Mouse (Mus musculus) kidney, adult 18-20 months (tissue): ENCODE data around the gene Lrrc19.
"Not testable (repeated sequence)": the region's sequence is repeated elsewhere in the genome, so short reads cannot be mapped to it uniquely, and the experiment has no call there.

Source experiments
- DNase-seq: peaks from one replicate; pipeline ENCODE4 v3.0.0; 2021

Gene Lrrc19

GRCm38 (mm10) chr4:94649920-94650319 is at the start of gene Lrrc19:
TSS of gene Lrrc19 (minus strand) at chr4:94650144.
- no peak for DNase-seq

GRCm38 (mm10) chr4:94696368-94696767 is 46.4 kb upstream of the Lrrc19 start:
- no peak for DNase-seq

GRCm38 (mm10) chr4:94692175-94692574 is 42.2 kb upstream of the Lrrc19 start:
- no peak for DNase-seq

GRCm38 (mm10) chr4:94691078-94691477 is 41.1 kb upstream of the Lrrc19 start:
- no peak for DNase-seq

- not testable (repeated sequence) for DNase-seq
Observed at GRCm38 (mm10) chr4:94689804-94690203, 39.9 kb upstream of the Lrrc19 start.

GRCm38 (mm10) chr4:94683305-94683704 is 33.4 kb upstream of the Lrrc19 start:
- DNase-seq, result peak; percentile 3

- DNase-seq, result no peak
Observed at GRCm38 (mm10) chr4:94682029-94682428, 32.1 kb upstream of the Lrrc19 start.

GRCm38 (mm10) chr4:94681181-94681580 is 31.2 kb upstream of the Lrrc19 start:
- DNase-seq, result no peak

GRCm38 (mm10) chr4:94680662-94681061 is 30.7 kb upstream of the Lrrc19 start:
- DNase-seq, result no peak

- DNase-seq, result no peak
Observed at GRCm38 (mm10) chr4:94669718-94670117, 19.8 kb upstream of the Lrrc19 start.

- DNase-seq, result not testable (repeated sequence)
Observed at GRCm38 (mm10) chr4:94650426-94651175, 657 bp upstream of the Lrrc19 start.

GRCm38 (mm10) chr4:94643141-94643540 is 6.8 kb downstream of the Lrrc19 start:
- DNase-seq, result no peak

GRCm38 (mm10) chr4:94620077-94620476 is 29.9 kb downstream of the Lrrc19 start:
- DNase-seq, result no peak

GRCm38 (mm10) chr4:94614627-94615006 is 35.3 kb downstream of the Lrrc19 start:
- no peak for DNase-seq

GRCm38 (mm10) chr4:94613972-94614626 is 35.8 kb downstream of the Lrrc19 start, which contains the start of gene Ift74:
TSS of gene Ift74 (plus strand) at chr4:94614491.
- DNase-seq, result peak; percentile 90

GRCm38 (mm10) chr4:94610339-94610738 is 39.6 kb downstream of the Lrrc19 start:
- DNase-seq, result no peak

GRCm38 (mm10) chr4:94605591-94605990 is 44.4 kb downstream of the Lrrc19 start:
- no peak for DNase-seq

GRCm38 (mm10) chr4:94604452-94605019 is 45.4 kb downstream of the Lrrc19 start:
- no peak for DNase-seq

- peak; percentile 94 for DNase-seq
Observed at GRCm38 (mm10) chr4:94603031-94603629, 46.8 kb downstream of the Lrrc19 start, which contains the start of gene Plaa. TSS of gene Plaa (minus strand) at chr4:94603244.

GRCm38 (mm10) chr4:94602496-94603030 is 47.4 kb downstream of the Lrrc19 start:
- no peak for DNase-seq

- DNase-seq, result no peak
Observed at GRCm38 (mm10) chr4:94601395-94601794, 48.5 kb downstream of the Lrrc19 start.

GRCm38 (mm10) chr4:94592709-94593108 is 57.2 kb downstream of the Lrrc19 start:
- no peak for DNase-seq

- DNase-seq, result no peak
Observed at GRCm38 (mm10) chr4:94591765-94592381, 58.1 kb downstream of the Lrrc19 start.
